Mouse (Mus musculus) ovary, adult 18-20 months (tissue): ENCODE results near the gene Trim71.

ENCODE experiments used
- DNase-seq: peaks from one replicate; pipeline ENCODE4 v3.0.0; 2022; ENCODE audit warnings: low spot score, mixed read lengths

The Trim71 gene

DNA sequence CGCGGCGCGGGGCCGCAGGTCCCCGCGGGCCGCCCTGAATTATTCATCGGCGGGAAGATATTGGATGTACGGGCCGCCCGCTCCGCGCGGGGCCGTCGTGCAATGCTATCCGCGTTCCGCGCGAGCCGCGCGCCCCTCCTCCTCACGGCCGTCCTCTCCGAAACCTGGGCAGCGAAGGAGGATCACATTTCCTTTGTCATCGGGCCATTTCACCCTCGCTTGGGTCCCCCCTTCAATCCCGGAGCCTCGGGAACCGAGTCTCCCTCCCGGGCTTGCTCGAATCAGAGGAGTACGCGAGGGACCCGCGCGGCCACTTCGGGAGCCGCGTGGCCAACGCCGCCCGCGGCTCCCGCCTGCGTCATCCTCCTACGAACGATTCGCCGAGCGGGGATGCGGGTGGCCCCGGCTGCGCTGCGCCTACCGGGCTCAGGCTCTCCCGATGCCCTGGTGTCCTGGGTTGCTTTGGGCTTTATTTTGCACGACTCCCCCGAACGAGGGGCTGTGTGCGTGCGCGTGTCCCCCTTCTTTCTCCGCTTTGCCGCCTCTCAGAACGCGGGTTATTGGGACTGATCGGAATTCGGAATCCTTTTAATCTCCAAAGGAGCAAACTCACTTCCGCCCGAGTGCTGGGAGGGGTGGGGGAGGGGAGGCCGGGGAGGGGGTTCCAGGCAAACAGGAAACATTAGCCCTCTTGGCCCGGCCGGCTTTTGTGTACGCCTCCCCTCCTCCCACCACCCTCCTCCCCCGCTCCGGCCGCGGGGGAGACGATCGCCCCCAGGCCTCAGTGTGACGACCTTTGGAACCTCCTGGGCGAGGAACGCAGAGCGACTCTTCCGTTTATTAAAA is at the start of gene Trim71:
Gene Trim71 (minus strand): TSS at position 609 of the 846 bp plus-strand sequence.
- DNase-seq, result no peak

- no peak for DNase-seq
These were observed 48.9 kb upstream of the Trim71 start for GRCm38 (mm10) chr9:114613026-114613425.

GRCm38 (mm10) chr9:114612566-114612965 is 48.4 kb upstream of the Trim71 start:
- DNase-seq, result no peak

- no peak for DNase-seq
These were observed 46.1 kb upstream of the Trim71 start for GRCm38 (mm10) chr9:114610266-114610665.

DNA sequence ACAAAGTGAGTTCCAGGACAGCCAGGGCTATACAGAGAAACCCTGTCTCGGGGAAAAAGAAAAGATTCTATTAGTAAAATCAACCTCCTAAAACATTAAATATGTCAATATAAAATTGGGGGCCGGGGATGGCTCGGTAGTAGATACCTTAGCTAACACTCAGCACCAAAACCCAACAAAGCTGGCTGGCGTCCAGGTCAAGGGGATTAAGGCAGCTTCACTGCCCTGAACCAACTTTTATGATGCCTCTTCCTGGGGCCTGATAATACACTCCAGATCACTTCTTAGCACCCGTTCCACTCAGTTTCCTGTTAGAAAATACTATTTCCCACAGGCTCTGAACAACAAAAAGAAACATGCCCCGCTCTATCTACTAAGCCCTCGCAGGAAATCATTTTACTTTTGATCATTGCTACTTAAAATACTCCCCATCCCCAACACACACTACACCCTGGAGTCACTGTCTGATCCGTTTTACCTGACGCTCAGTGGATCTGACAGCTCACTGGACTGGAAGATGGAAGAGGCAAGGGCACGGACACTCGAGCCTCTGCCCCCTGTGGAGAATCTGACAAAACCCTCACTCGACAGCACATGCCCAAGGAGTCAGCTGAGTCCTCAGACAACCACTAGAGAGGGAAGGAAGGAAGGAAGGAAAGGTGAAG is 39.8 kb upstream of the Trim71 start:
- DNase-seq, result no peak

DNA sequence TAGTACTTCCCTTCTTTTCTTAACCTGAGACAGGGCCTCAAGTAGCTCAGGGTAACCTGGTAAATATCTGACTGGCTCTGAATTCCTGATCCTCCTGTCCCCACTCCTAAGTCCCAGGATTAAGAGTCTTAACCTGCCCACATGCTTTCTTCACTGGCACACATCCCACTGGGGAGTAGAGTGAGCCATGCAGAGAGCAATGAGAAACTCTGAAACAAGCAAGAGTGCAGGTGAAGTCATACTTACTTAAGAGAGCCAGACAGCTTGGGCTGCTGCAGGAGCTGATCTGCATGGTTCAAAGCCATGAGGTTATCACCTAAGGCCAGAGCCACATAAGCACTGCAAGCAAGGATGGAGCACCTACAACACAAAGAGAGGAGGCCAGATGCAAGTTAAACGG is 36.9 kb upstream of the Trim71 start:
- no peak for DNase-seq

GRCm38 (mm10) chr9:114585017-114585345 is 20.8 kb upstream of the Trim71 start:
- no peak for DNase-seq

- DNase-seq, result no peak
These were observed 20.2 kb upstream of the Trim71 start for GRCm38 (mm10) chr9:114584183-114585016.

GRCm38 (mm10) chr9:114583812-114584182 is 19.6 kb upstream of the Trim71 start:
- peak; percentile 21 for DNase-seq

DNA sequence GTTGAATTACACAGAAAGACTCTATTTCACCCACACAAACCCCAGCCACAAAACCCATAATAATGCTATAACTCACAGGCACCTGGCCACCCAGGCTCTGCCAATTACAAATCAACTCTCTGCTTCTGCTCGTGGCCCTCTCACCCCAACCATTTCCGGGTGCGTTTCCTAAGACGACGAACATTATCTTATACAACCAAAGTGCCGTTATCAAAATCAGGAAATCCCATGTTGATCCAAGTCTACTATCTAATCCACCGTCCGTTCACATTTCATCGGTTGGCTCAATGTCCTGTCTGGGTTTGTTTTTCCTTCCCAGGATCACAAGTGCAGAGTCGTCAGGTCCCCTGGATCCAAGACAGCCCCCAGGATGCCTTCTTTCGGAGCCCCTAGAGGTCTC is 14.5 kb upstream of the Trim71 start:
- no peak for DNase-seq

GRCm38 (mm10) chr9:114576001-114576400 is 11.8 kb upstream of the Trim71 start:
- no peak for DNase-seq

GRCm38 (mm10) chr9:114573528-114573927 is 9.4 kb upstream of the Trim71 start:
- no peak for DNase-seq

DNA sequence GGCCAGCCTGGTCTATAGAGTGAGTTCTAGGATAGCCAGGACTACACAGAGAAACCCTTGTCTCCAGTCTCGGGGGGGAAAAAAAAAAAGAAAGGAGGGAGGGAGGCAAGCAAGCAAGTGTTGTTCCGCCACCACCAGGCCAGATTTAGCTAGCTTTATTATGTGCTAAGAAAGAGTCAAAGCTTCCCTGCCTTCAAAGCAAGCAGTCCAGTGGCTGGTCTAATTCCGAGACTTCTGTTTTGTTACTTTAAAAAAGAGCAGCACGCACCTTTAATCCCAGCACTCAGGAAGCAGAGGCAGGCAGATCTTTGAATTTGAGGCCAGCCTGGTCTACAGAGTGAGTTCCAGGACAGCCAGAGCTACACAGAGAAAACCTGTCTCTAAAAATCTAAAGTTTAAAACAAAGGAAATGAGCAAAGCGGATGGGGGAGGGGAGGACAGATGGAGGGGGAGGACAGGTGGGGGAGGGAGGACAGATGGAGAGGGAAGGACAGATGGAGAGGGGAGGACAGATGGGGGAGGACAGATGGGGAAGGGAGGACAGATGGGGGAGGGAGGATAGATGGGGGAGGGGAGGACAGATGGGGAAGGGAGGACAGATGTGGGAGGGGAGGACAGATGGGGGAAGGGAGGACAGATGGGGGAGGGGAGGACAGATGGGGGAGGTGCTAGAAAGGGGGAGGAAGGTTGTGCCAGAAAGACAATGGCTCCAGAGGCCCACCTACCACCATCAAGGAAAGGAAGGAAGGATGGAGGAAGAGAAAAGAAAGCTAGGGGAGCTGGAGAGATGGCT is 4.7 kb upstream of the Trim71 start:
- no peak for DNase-seq

DNA sequence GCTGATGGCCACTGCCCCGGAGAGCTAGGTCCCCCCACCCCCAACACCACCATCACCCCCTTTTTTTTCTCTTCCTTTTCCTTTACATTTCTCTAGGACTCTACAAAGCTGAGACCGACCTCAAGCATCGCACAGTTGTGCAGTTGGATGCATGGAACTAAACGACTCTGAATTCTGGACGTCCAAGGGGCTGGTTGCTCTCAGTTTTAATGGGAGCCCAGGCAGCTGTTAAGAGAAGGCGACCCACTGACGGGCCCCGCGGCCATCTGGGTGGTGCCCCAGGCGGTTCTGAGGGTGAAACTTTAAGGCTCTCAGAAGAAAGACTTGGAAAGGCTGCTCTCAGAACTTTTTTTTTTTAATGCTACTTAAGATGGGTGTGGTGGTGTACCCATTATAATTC is 498 bp upstream of the Trim71 start:
- no peak for DNase-seq

DNA sequence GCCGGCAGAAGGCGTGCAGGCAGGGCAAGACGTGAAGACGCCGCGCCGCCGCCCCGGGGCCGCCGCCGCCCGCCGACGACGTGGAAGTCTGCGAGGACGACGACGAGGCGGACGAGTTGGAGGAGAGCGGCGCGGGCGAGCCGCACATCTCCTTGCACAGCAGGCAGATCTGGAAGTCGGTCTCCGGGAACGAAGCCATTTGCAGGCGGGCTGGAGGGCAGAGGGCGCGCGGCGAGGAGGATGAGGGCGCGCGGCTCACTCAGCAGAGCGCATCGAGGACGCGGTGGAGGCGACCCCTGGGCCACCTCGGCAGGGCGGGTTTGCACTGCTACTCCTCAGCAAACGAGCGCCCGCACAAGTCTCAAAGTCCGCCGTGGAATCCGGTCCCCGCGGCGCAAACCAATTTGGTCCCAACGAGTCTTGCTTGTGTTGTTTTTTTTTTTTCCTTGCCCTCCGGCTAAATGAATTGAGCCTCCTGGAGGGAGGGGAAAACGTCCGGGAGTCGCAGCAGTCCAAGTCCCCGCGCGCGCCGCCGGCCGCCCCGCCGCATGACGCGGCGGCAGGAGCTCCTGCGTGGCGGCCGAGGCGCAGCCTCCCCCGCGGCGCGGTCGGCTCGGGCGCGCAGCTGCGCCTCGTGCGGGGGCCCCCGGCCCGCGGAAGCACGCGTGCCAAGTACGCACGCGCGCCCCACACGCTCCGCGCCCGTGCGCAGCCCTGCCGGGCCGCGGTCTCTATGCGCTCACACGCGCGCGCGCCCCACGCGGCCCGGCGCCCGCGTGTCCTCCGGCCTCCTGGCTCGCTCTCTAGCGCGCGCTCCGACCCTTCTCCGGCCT is 1.0 kb downstream of the Trim71 start:
- no peak for DNase-seq

DNA sequence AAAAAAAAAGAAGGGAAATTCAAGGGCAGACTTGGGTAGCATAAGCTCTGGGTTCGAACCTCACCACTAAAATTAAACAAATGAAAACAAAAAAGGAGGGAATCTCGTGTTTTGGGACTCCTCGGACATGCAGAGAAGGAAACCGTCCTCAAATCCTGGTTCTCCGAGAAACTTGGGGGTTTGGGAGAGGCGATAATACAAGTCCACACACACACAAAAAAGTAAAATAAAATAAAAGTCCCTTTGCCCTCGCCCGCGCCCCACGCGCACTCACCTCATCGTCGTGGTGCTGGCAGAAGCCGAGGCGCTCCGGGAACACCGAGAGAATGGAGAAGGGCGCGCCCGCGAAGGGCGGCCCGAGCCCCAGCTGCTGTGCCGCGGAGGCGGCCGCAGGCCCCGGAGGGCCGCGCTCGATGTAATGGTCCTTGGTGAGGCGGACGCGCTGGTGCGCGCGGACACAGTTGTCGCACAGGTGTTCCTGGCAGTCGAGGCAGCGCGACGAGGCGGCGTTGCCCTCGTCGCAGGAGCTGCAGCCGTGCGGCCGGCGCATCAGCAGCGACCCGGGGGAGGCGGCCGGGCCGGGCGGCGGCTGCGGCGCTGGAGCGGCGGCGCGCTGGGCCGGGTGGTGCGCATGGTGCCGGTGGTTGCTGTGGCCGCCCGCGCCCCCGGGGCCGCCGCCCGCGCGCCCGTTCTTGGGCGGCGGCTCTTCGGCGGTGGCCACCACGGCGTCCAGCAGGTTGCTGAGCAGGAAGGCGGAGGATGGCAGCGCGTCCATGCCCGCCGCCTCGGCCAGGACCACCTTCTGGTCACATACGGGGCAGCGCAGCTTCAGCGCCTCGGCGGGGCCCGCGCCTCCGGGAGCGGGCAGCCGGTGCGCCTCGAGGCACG is 1.9 kb downstream of the Trim71 start:
- no peak for DNase-seq

- no peak for DNase-seq
These were observed 2.5 kb downstream of the Trim71 start for GRCm38 (mm10) chr9:114561671-114561971.

DNA sequence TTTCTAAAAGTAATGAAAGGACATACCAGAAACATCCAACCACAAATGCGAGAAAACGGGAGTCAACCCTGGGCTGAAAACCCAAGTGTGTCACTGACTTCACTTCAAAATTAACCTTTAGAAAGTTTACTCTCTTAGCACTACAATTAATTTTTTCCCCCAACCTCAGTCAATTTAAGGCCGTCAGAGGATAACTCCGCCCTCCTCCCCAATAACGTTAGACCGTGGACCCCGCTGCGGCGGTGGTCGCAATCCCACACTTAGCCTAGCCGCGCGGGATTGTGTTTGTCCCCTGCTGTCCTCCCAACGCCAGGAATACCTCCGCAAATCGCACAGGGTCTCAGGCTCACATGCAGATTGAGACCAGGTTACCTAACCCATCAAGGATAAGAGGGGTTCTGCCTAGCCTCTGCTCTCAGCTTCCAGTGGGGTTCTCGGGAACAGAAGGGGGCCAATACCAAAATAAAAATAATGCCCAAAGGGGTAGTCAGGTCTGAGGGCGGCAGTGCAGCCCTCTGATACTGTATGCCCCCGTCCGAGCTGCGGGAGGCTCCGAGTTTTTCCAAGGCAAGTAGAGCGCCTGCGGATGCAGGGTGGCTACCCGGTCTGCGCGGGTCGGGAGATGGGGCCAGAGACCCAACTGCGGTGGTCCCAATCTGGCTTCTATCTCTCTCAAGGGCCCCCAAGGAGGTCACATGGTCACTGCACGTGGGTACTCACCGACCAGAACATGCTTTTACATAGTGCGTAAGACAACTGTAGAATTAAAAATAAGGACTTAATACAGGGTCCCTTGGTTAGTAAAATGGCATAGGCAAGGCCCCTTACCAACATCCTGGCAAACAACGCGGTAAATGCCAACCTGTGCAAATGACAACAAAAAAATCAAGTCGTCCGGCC is 3.1 kb downstream of the Trim71 start:
- no peak for DNase-seq

GRCm38 (mm10) chr9:114560141-114560540 is 4.0 kb downstream of the Trim71 start:
- no peak for DNase-seq
